Mouse (Mus musculus): ENCODE measurements around the gene Rnf34. TPM values are rescaled to one million over a fixed set of nuclear protein-coding genes. Genes with fewer than 3 reads are reported as not detected.
A peak's percentile ranks its signal among the peaks of the same experiment; 100 is the strongest.

The Rnf34 gene
- polyA plus RNA-seq, 1 experiment from 2014 or later = 58.0 TPM

GRCm38 (mm10) chr5:122821524-122821885 is 28.3 kb upstream of the Rnf34 start:
- Histone ChIP-seq H3K4me2 (ENCODE audit: low read length) (peak overlapping the region; percentile 39), H3K9me3 (ENCODE audit: control insufficient read depth, low read length) (no peaks in the 10 kb centered on the region), H3K27me3 (replicated peaks; ENCODE audit: control insufficient read depth, insufficient read depth, low read length) (no peaks in the 10 kb centered on the region), H3K4me1 (replicated peaks; ENCODE audit: control insufficient read depth, insufficient read depth, low read length) (peaks cover 15% of the 10 kb centered on the region), H3K27ac (ENCODE audit: low read length) (peak overlapping the region; percentile 89), H3K36me3 (ENCODE audit: control insufficient read depth, insufficient read depth) (peaks cover 13% of the 10 kb centered on the region), H3K9ac (replicated peaks; ENCODE audit: low read depth, low read length) (peak overlapping the region; percentile 43; the same call in 1 of the 2 replicates), H3K4me3 (replicated peaks; ENCODE audit: low read length) (peak overlapping the region; percentile 92)
- ATAC-seq = peak; percentile 58
- WGBS = under 1% methylated on average over 10 of the region's 10 CpGs

- no peak overlapping the region for H3K4me2 ChIP-seq (ENCODE audit: low read length)
- no peak overlapping the region for H3K27ac ChIP-seq (ENCODE audit: low read length)
- 91% methylated on average over 4 of the region's 4 CpGs for WGBS
- no peaks in the 10 kb centered on the region for H3K9me3 ChIP-seq (ENCODE audit: control insufficient read depth, low read length)
- peaks cover 15% of the 10 kb centered on the region for H3K4me1 ChIP-seq (replicated peaks; ENCODE audit: control insufficient read depth, insufficient read depth, low read length)
- H3K9ac ChIP-seq (replicated peaks; ENCODE audit: low read depth, low read length) = no peak overlapping the region
- H3K27me3 ChIP-seq (replicated peaks; ENCODE audit: control insufficient read depth, insufficient read depth, low read length) = no peaks in the 10 kb centered on the region
- no peak for ATAC-seq
- peaks cover 13% of the 10 kb centered on the region for H3K36me3 ChIP-seq (ENCODE audit: control insufficient read depth, insufficient read depth)
- H3K4me3 ChIP-seq (replicated peaks; ENCODE audit: low read length) = no peak overlapping the region
These were observed 27.4 kb upstream of the Rnf34 start for GRCm38 (mm10) chr5:122822441-122822840.

GRCm38 (mm10) chr5:122823976-122824375 is 25.9 kb upstream of the Rnf34 start:
- H3K36me3 ChIP-seq (ENCODE audit: control insufficient read depth, insufficient read depth) = peaks cover 3% of the 10 kb centered on the region; the same call in 1 of the 2 replicates
- H3K27me3 ChIP-seq (replicated peaks; ENCODE audit: control insufficient read depth, insufficient read depth, low read length) = no peaks in the 10 kb centered on the region
- H3K4me2 ChIP-seq (ENCODE audit: low read length) = no peak overlapping the region
- WGBS = 53% methylated on average over 1 of the region's 1 CpGs
- H3K27ac ChIP-seq (ENCODE audit: low read length) = no peak overlapping the region
- peaks cover 12% of the 10 kb centered on the region for H3K4me1 ChIP-seq (replicated peaks; ENCODE audit: control insufficient read depth, insufficient read depth, low read length)
- H3K9ac ChIP-seq (replicated peaks; ENCODE audit: low read depth, low read length) = no peak overlapping the region
- no peak for ATAC-seq
- H3K9me3 ChIP-seq (ENCODE audit: control insufficient read depth, low read length) = no peaks in the 10 kb centered on the region
- no peak overlapping the region for H3K4me3 ChIP-seq (replicated peaks; ENCODE audit: low read length)

GRCm38 (mm10) chr5:122824450-122824849 is 25.4 kb upstream of the Rnf34 start:
- H3K4me1 ChIP-seq (replicated peaks; ENCODE audit: control insufficient read depth, insufficient read depth, low read length) = peaks cover 9% of the 10 kb centered on the region
- no peaks in the 10 kb centered on the region for H3K27me3 ChIP-seq (replicated peaks; ENCODE audit: control insufficient read depth, insufficient read depth, low read length)
- 79% methylated on average over 6 of the region's 6 CpGs for WGBS
- H3K27ac ChIP-seq (ENCODE audit: low read length) = no peak overlapping the region
- H3K9me3 ChIP-seq (ENCODE audit: control insufficient read depth, low read length) = no peaks in the 10 kb centered on the region
- no peaks in the 10 kb centered on the region for H3K36me3 ChIP-seq (ENCODE audit: control insufficient read depth, insufficient read depth)
- no peak overlapping the region for H3K4me2 ChIP-seq (ENCODE audit: low read length)
- H3K4me3 ChIP-seq (replicated peaks; ENCODE audit: low read length) = no peak overlapping the region
- ATAC-seq = no peak
- H3K9ac ChIP-seq (replicated peaks; ENCODE audit: low read depth, low read length) = no peak overlapping the region

GRCm38 (mm10) chr5:122825099-122825498 is 24.7 kb upstream of the Rnf34 start:
- no peak for ATAC-seq
- H3K27ac ChIP-seq (ENCODE audit: low read length) = no peak overlapping the region
- no peaks in the 10 kb centered on the region for H3K36me3 ChIP-seq (ENCODE audit: control insufficient read depth, insufficient read depth)
- H3K9ac ChIP-seq (replicated peaks; ENCODE audit: low read depth, low read length) = no peak overlapping the region
- peaks cover 2% of the 10 kb centered on the region for H3K4me1 ChIP-seq (replicated peaks; ENCODE audit: control insufficient read depth, insufficient read depth, low read length)
- no peak overlapping the region for H3K4me2 ChIP-seq (ENCODE audit: low read length)
- H3K9me3 ChIP-seq (ENCODE audit: control insufficient read depth, low read length) = no peaks in the 10 kb centered on the region
- no peak overlapping the region for H3K4me3 ChIP-seq (replicated peaks; ENCODE audit: low read length)
- H3K27me3 ChIP-seq (replicated peaks; ENCODE audit: control insufficient read depth, insufficient read depth, low read length) = no peaks in the 10 kb centered on the region
- 85% methylated on average over 8 of the region's 8 CpGs for WGBS

GRCm38 (mm10) chr5:122832536-122832935 is 17.3 kb upstream of the Rnf34 start:
- H3K36me3 ChIP-seq (ENCODE audit: control insufficient read depth, insufficient read depth) = no peaks in the 10 kb centered on the region
- H3K27ac ChIP-seq (ENCODE audit: low read length) = no peak overlapping the region
- 84% methylated on average over 10 of the region's 10 CpGs for WGBS
- no peak overlapping the region for H3K4me3 ChIP-seq (replicated peaks; ENCODE audit: low read length)
- H3K27me3 ChIP-seq (replicated peaks; ENCODE audit: control insufficient read depth, insufficient read depth, low read length) = no peaks in the 10 kb centered on the region
- no peak overlapping the region for H3K9ac ChIP-seq (replicated peaks; ENCODE audit: low read depth, low read length)
- H3K4me2 ChIP-seq (ENCODE audit: low read length) = no peak overlapping the region
- H3K4me1 ChIP-seq (replicated peaks; ENCODE audit: control insufficient read depth, insufficient read depth, low read length) = no peaks in the 10 kb centered on the region
- ATAC-seq = no peak
- H3K9me3 ChIP-seq (ENCODE audit: control insufficient read depth, low read length) = no peaks in the 10 kb centered on the region

- 81% methylated on average over 10 of the region's 10 CpGs for WGBS
These were observed 16.9 kb upstream of the Rnf34 start for GRCm38 (mm10) chr5:122832996-122833395.

GRCm38 (mm10) chr5:122841126-122841525 is 8.7 kb upstream of the Rnf34 start:
- H3K27ac ChIP-seq (ENCODE audit: low read length) = no peak overlapping the region
- no peak overlapping the region for H3K4me3 ChIP-seq (replicated peaks; ENCODE audit: low read length)
- 88% methylated on average over 2 of the region's 2 CpGs for WGBS
- H3K9ac ChIP-seq (replicated peaks; ENCODE audit: low read depth, low read length) = no peak overlapping the region
- no peak overlapping the region for H3K4me2 ChIP-seq (ENCODE audit: low read length)
- no peaks in the 10 kb centered on the region for H3K9me3 ChIP-seq (ENCODE audit: control insufficient read depth, low read length)
- no peaks in the 10 kb centered on the region for H3K27me3 ChIP-seq (replicated peaks; ENCODE audit: control insufficient read depth, insufficient read depth, low read length)
- no peak for ATAC-seq
- no peaks in the 10 kb centered on the region for H3K4me1 ChIP-seq (replicated peaks; ENCODE audit: control insufficient read depth, insufficient read depth, low read length)
- H3K36me3 ChIP-seq (ENCODE audit: control insufficient read depth, insufficient read depth) = no peaks in the 10 kb centered on the region

More at GRCm38 (mm10) chr5:122832996-122833395, 16.9 kb upstream of the Rnf34 start:
- Histone ChIP-seq H3K4me2 (ENCODE audit: low read length) (no peak overlapping the region), H3K9ac (replicated peaks; ENCODE audit: low read depth, low read length) (no peak overlapping the region), H3K9me3 (ENCODE audit: control insufficient read depth, low read length) (no peaks in the 10 kb centered on the region), H3K27ac (ENCODE audit: low read length) (no peak overlapping the region), H3K27me3 (replicated peaks; ENCODE audit: control insufficient read depth, insufficient read depth, low read length) (no peaks in the 10 kb centered on the region), H3K36me3 (ENCODE audit: control insufficient read depth, insufficient read depth) (no peaks in the 10 kb centered on the region), H3K4me1 (replicated peaks; ENCODE audit: control insufficient read depth, insufficient read depth, low read length) (no peaks in the 10 kb centered on the region), H3K4me3 (replicated peaks; ENCODE audit: low read length) (no peak overlapping the region)
- no peak for ATAC-seq

GRCm38 (mm10) chr5:122843799-122844198 is 6.0 kb upstream of the Rnf34 start:
- ATAC-seq = no peak
- H3K4me1 ChIP-seq (replicated peaks; ENCODE audit: control insufficient read depth, insufficient read depth, low read length) = 0 out of 2 replicates have a peak, but pooled peaks cover 5% of the 10 kb centered on the region
- H3K36me3 ChIP-seq (ENCODE audit: control insufficient read depth, insufficient read depth) = no peaks in the 10 kb centered on the region
- H3K9ac ChIP-seq (replicated peaks; ENCODE audit: low read depth, low read length) = no peak overlapping the region
- H3K4me3 ChIP-seq (replicated peaks; ENCODE audit: low read length) = no peak overlapping the region
- no peak overlapping the region for H3K27ac ChIP-seq (ENCODE audit: low read length)
- H3K9me3 ChIP-seq (ENCODE audit: control insufficient read depth, low read length) = no peaks in the 10 kb centered on the region
- WGBS = 88% methylated on average over 5 of the region's 5 CpGs
- H3K4me2 ChIP-seq (ENCODE audit: low read length) = no peak overlapping the region
- no peaks in the 10 kb centered on the region for H3K27me3 ChIP-seq (replicated peaks; ENCODE audit: control insufficient read depth, insufficient read depth, low read length)
